Mouse (Mus musculus): Measurements from ENCODE around the gene Cbx2. TPM values are rescaled to one million over a fixed set of nuclear protein-coding genes. Genes with fewer than 3 reads are reported as not detected.

Cbx2 gene
- total and polyA plus RNA-seq, 3 experiments: 0.11 TPM; not detected in 2

- no peaks in the 10 kb centered on the region for H3K27me3 ChIP-seq (ENCODE audit: insufficient read depth, low read length)
- no peaks in the 10 kb centered on the region for H3K4me1 ChIP-seq (ENCODE audit: insufficient read depth, low read depth, low read length)
- TF ChIP-seq CTCF (IDR thresholded peaks at IDR 0.05; ENCODE audit: low read depth, low read length) (no peak), POLR2AphosphoS5 (IDR thresholded peaks at IDR 0.05; ENCODE audit: insufficient replicate concordance, low read depth, low read length) (no peak), GATA2 (IDR thresholded peaks at IDR 0.05; ENCODE audit: borderline replicate concordance, low read depth, low read length) (no peak), GATA1 (IDR thresholded peaks at IDR 0.05; ENCODE audit: borderline replicate concordance, low read length) (no peak), TAL1 (conservative IDR thresholded peaks at IDR 0.05; ENCODE audit: low read depth, low read length) (no peak)
- no peak for ATAC-seq (ENCODE audit: extremely low read depth, insufficient number of reproducible peaks, low FRiP score, poor library complexity, severe bottlenecking)
- no peaks in the 10 kb centered on the region for H3K36me3 ChIP-seq (replicated peaks)
- H3K9me3 ChIP-seq (replicated peaks): peaks cover 84% of the 10 kb centered on the region
- DNase-seq (ENCODE audit: low spot score): no peak
- H3K4me3 ChIP-seq (ENCODE audit: low read depth, low read length): peak overlapping the region; percentile 33; the same call in 1 of the 2 replicates
These were observed 24.1 kb upstream of the Cbx2 start for GRCm38 (mm10) chr11:118998540-118999265.

GRCm38 (mm10) chr11:118999361-118999804, 23.4 kb upstream of the Cbx2 start:
- no peak for ATAC-seq (ENCODE audit: extremely low read depth, insufficient number of reproducible peaks, low FRiP score, poor library complexity, severe bottlenecking)

GRCm38 (mm10) chr11:119000877-119001276, 21.9 kb upstream of the Cbx2 start:
- Histone ChIP-seq H3K4me1 (ENCODE audit: insufficient read depth, low read depth, low read length) (no peaks in the 10 kb centered on the region), H3K4me3 (ENCODE audit: low read depth, low read length) (no peak overlapping the region), H3K27me3 (ENCODE audit: insufficient read depth, low read length) (no peaks in the 10 kb centered on the region), H3K9me3 (replicated peaks) (peaks cover 82% of the 10 kb centered on the region), H3K36me3 (replicated peaks) (no peaks in the 10 kb centered on the region)
- ATAC-seq (ENCODE audit: extremely low read depth, insufficient number of reproducible peaks, low FRiP score, poor library complexity, severe bottlenecking): no peak
- no peak for DNase-seq (ENCODE audit: low spot score)
- TF ChIP-seq CTCF (IDR thresholded peaks at IDR 0.05; ENCODE audit: low read depth, low read length): no peak
- TF ChIP-seq TAL1 (conservative IDR thresholded peaks at IDR 0.05; ENCODE audit: low read depth, low read length): no peak
- TF ChIP-seq POLR2AphosphoS5 (IDR thresholded peaks at IDR 0.05; ENCODE audit: insufficient replicate concordance, low read depth, low read length): no peak

More at GRCm38 (mm10) chr11:118999361-118999804, 23.4 kb upstream of the Cbx2 start:
- H3K4me1 ChIP-seq (ENCODE audit: insufficient read depth, low read depth, low read length): no peaks in the 10 kb centered on the region
- H3K27me3 ChIP-seq (ENCODE audit: insufficient read depth, low read length): no peaks in the 10 kb centered on the region
- H3K36me3 ChIP-seq (replicated peaks): no peaks in the 10 kb centered on the region
- TF ChIP-seq CTCF (IDR thresholded peaks at IDR 0.05; ENCODE audit: low read depth, low read length) (no peak), TAL1 (conservative IDR thresholded peaks at IDR 0.05; ENCODE audit: low read depth, low read length) (no peak), GATA1 (IDR thresholded peaks at IDR 0.05; ENCODE audit: borderline replicate concordance, low read length) (no peak), POLR2AphosphoS5 (IDR thresholded peaks at IDR 0.05; ENCODE audit: insufficient replicate concordance, low read depth, low read length) (no peak), GATA2 (IDR thresholded peaks at IDR 0.05; ENCODE audit: borderline replicate concordance, low read depth, low read length) (no peak)
- H3K9me3 ChIP-seq (replicated peaks): peaks cover 84% of the 10 kb centered on the region
- DNase-seq (ENCODE audit: low spot score): no peak
- no peak overlapping the region; the same call in 1 of the 2 replicates for H3K4me3 ChIP-seq (ENCODE audit: low read depth, low read length)

- ATAC-seq (ENCODE audit: extremely low read depth, insufficient number of reproducible peaks, low FRiP score, poor library complexity, severe bottlenecking) (no peak), DNase-seq (ENCODE audit: low spot score) (no peak)
- Histone ChIP-seq H3K36me3 (replicated peaks) (no peaks in the 10 kb centered on the region), H3K4me3 (ENCODE audit: low read depth, low read length) (no peak overlapping the region), H3K4me1 (ENCODE audit: insufficient read depth, low read depth, low read length) (no peaks in the 10 kb centered on the region), H3K9me3 (replicated peaks) (peaks cover 78% of the 10 kb centered on the region), H3K27me3 (ENCODE audit: insufficient read depth, low read length) (no peaks in the 10 kb centered on the region)
- TF ChIP-seq POLR2AphosphoS5 (IDR thresholded peaks at IDR 0.05; ENCODE audit: insufficient replicate concordance, low read depth, low read length): no peak
- TF ChIP-seq CTCF (IDR thresholded peaks at IDR 0.05; ENCODE audit: low read depth, low read length): no peak
- TF ChIP-seq TAL1 (conservative IDR thresholded peaks at IDR 0.05; ENCODE audit: low read depth, low read length): no peak
These were observed 21.2 kb upstream of the Cbx2 start for GRCm38 (mm10) chr11:119001493-119002128.

GRCm38 (mm10) chr11:119005547-119006275, 17.1 kb upstream of the Cbx2 start:
- DNase-seq (ENCODE audit: low spot score): no peak
- H3K36me3 ChIP-seq (replicated peaks): no peaks in the 10 kb centered on the region
- no peaks in the 10 kb centered on the region for H3K4me1 ChIP-seq (ENCODE audit: insufficient read depth, low read depth, low read length)
- no peak overlapping the region for H3K4me3 ChIP-seq (ENCODE audit: low read depth, low read length)
- no peaks in the 10 kb centered on the region for H3K27me3 ChIP-seq (ENCODE audit: insufficient read depth, low read length)
- H3K9me3 ChIP-seq (replicated peaks): peaks cover 78% of the 10 kb centered on the region
- no peak for TF ChIP-seq GATA2 (IDR thresholded peaks at IDR 0.05; ENCODE audit: borderline replicate concordance, low read depth, low read length)
- no peak for TF ChIP-seq CTCF (IDR thresholded peaks at IDR 0.05; ENCODE audit: low read depth, low read length)
- TF ChIP-seq POLR2AphosphoS5 (IDR thresholded peaks at IDR 0.05; ENCODE audit: insufficient replicate concordance, low read depth, low read length): no peak
- no peak for TF ChIP-seq TAL1 (conservative IDR thresholded peaks at IDR 0.05; ENCODE audit: low read depth, low read length)
- no peak for TF ChIP-seq GATA1 (IDR thresholded peaks at IDR 0.05; ENCODE audit: borderline replicate concordance, low read length)
- ATAC-seq (ENCODE audit: extremely low read depth, insufficient number of reproducible peaks, low FRiP score, poor library complexity, severe bottlenecking): no peak

- H3K4me1 ChIP-seq (ENCODE audit: insufficient read depth, low read depth, low read length): no peaks in the 10 kb centered on the region
- H3K36me3 ChIP-seq (replicated peaks): no peaks in the 10 kb centered on the region
- DNase-seq (ENCODE audit: low spot score) (no peak), ATAC-seq (ENCODE audit: extremely low read depth, insufficient number of reproducible peaks, low FRiP score, poor library complexity, severe bottlenecking) (no peak)
- H3K27me3 ChIP-seq (ENCODE audit: insufficient read depth, low read length): no peaks in the 10 kb centered on the region
- no peak overlapping the region for H3K4me3 ChIP-seq (ENCODE audit: low read depth, low read length)
- peaks cover 78% of the 10 kb centered on the region for H3K9me3 ChIP-seq (replicated peaks)
- TF ChIP-seq GATA1 (IDR thresholded peaks at IDR 0.05; ENCODE audit: borderline replicate concordance, low read length) (no peak), GATA2 (IDR thresholded peaks at IDR 0.05; ENCODE audit: borderline replicate concordance, low read depth, low read length) (no peak), POLR2AphosphoS5 (IDR thresholded peaks at IDR 0.05; ENCODE audit: insufficient replicate concordance, low read depth, low read length) (no peak), TAL1 (conservative IDR thresholded peaks at IDR 0.05; ENCODE audit: low read depth, low read length) (no peak), CTCF (IDR thresholded peaks at IDR 0.05; ENCODE audit: low read depth, low read length) (no peak)
These were observed 16.3 kb upstream of the Cbx2 start for GRCm38 (mm10) chr11:119006462-119006861.

All from G1E (cell line).